Mouse (Mus musculus) limb, embryonic 14.5 days (tissue): ENCODE results near the gene Slitrk3. TPM values are rescaled to one million over a fixed set of nuclear protein-coding genes. Genes with fewer than 3 reads are reported as not detected.
"Not testable (repeated sequence)": the region's sequence is repeated elsewhere in the genome, so short reads cannot be mapped to it uniquely, and the experiment has no call there.

Source experiments
- ATAC-seq: fragments of 200-750 bp; cut with Nextera tagmentation; 2 replicates; pipeline ENCODE4 v1.8.0; 2017; ENCODE audit warnings: low read depth, moderate number of reproducible peaks, moderate TSS enrichment; ENCODE audit not compliant: low FRiP score
- DNase-seq: peaks from one replicate; pipeline ENCODE4 v3.0.0-alpha.2; 2015; ENCODE audit warnings: low spot score
- H3K27ac ChIP-seq: fragments of 300-500 bp; sonication (generic); replicated peaks from 2 replicates; pipeline ENCODE4 v1.5.1; 2014; ENCODE audit warnings: low read depth, mild to moderate bottlenecking, low read length, moderate library complexity, mixed read lengths
- H3K27me3 ChIP-seq: fragments of 300-500 bp; sonication (generic); 2 replicates; pipeline ENCODE4 v1.6.1; 2014; ENCODE audit warnings: low read length, mixed read lengths; ENCODE audit not compliant: control insufficient read depth, insufficient read depth
- H3K36me3 ChIP-seq: fragments of 300-500 bp; sonication (generic); 2 replicates; pipeline ENCODE4 v1.6.1; 2014; ENCODE audit warnings: mild to moderate bottlenecking, low read length, moderate library complexity, mixed read lengths; ENCODE audit not compliant: control insufficient read depth, insufficient read depth
- H3K4me1 ChIP-seq: fragments of 300-500 bp; sonication (generic); 2 replicates; pipeline ENCODE4 v1.6.1; 2014; ENCODE audit warnings: antibody characterized with exemption, low read length, mixed read lengths; ENCODE audit not compliant: control insufficient read depth, insufficient read depth
- H3K4me2 ChIP-seq: fragments of 300-500 bp; sonication (generic); replicated peaks from 2 replicates; pipeline ENCODE4 v1.6.1; 2014; ENCODE audit warnings: low read depth, mild to moderate bottlenecking, low read length, moderate library complexity; ENCODE audit not compliant: severe bottlenecking
- H3K4me3 ChIP-seq: fragments of 300-500 bp; sonication (generic); replicated peaks from 2 replicates; pipeline ENCODE4 v1.5.1; 2014; ENCODE audit warnings: low read length
- H3K9ac ChIP-seq: fragments of 300-500 bp; sonication (generic); 2 replicates; pipeline ENCODE4 v1.6.1; 2014; ENCODE audit warnings: mild to moderate bottlenecking, low read depth, low read length, moderate library complexity; ENCODE audit not compliant: severe bottlenecking
- H3K9me3 ChIP-seq: fragments of 300-500 bp; sonication (generic); 2 replicates; pipeline ENCODE4 v1.6.1; 2016; ENCODE audit warnings: low read length; ENCODE audit not compliant: control insufficient read depth
- POLR2A ChIP-seq: fragments of 200-500 bp; IDR thresholded peaks from 2 replicates; pipeline ENCODE4 v1.8.0; 2012; ENCODE audit warnings: inconsistent platforms, mild to moderate bottlenecking, moderate library complexity, borderline replicate concordance; ENCODE audit not compliant: insufficient read depth, insufficient read length; ENCODE audit errors: extremely low read depth
- WGBS: fragments of 180-500 bp; shearing (Covaris S2); extraction: QIAGEN DNeasy Blood & Tissue Kit; methylation state at CpG from one replicate; pipeline ENCODE4 v1.1.7; 2014; 5-methylcytosine and 5-hydroxymethylcytosine counted together
- polyA plus RNA-seq, 2 experiments: library from polyadenylated mRNA; depleted of rRNA in 1 of 2; stranded (reverse) in 1 of 2; unstranded in 1 of 2; fragments of >200 nt; fragmentation: Nextera tagmentation in 1 of 2; extraction: Ambion mirVana in 1 of 2; gene quantifications; 2 replicates each; pipeline versions ENCODE4 v1.2.1 to v1.2.3; 2012 to 2014

Slitrk3 gene
- 1.00 and 1.1 TPM in 2 replicates for polyA plus RNA-seq (2012; rRNA removed)
- 0.75 and 0.77 TPM in 2 replicates for polyA plus RNA-seq (2014; fragmentation: Nextera tagmentation; extraction: Ambion mirVana)

DNA sequence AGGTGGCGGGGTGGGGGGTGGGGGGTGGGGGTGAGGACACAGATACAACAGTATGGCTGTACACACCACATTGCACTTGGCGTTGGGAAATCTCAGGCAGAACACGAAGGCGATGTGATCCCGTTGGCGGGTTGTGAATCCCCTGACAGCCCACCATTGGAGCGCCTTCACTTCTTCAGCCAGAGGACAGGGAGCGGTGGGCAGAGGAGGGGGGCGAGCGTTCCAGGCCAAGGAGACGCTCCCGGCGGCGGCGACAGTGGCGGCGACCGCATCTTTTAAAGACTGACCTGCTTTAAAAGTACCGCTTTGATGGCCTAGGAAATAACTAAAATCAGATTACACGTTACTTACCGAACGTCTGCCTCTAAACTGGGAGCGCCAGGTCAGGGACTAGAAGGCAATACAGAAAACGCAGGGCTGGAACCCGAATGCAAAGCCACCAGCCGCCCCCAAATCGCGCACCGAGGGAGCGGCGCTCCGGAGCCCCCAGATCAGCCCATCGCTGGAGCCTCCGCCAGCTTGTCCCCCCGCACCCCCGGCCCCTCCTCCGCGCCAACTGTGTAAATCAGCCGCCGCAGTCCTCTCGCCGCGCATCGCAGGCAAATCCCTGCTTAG, at the start of gene Slitrk3:
Gene Slitrk3, minus strand, starts transcription at position 607 of the 615 bp plus-strand sequence.
- Histone ChIP-seq H3K9ac (peak within 1 kb of the TSS; percentile 49), H3K36me3 (no peaks in the 10 kb centered on the region), H3K27ac (no peak within 1 kb of the TSS), H3K4me3 (peak within 1 kb of the TSS; percentile 46), H3K9me3 (no peaks in the 10 kb centered on the region), H3K4me2 (peak within 1 kb of the TSS; percentile 91), H3K27me3 (peaks cover 47% of the 10 kb centered on the region), H3K4me1 (no peaks in the 10 kb centered on the region)
- no peak for TF ChIP-seq POLR2A
- DNase-seq (no peak), ATAC-seq (peak; percentile 34; the same call in 1 of the 2 replicates)
- 1% methylated on average over 33 of the region's 44 CpGs for WGBS

- not testable (repeated sequence) for H3K4me3 ChIP-seq, ATAC-seq
Observed at GRCm38 (mm10) chr3:73094445-73094844, 36.8 kb upstream of the Slitrk3 start.

GRCm38 (mm10) chr3:73084620-73085019, 27.0 kb upstream of the Slitrk3 start:
- no peak for DNase-seq
- no peak for TF ChIP-seq POLR2A
- no peaks in the 10 kb centered on the region for H3K36me3 ChIP-seq
- ATAC-seq = no peak
- no peaks in the 10 kb centered on the region for H3K4me1 ChIP-seq
- no peak overlapping the region for H3K4me3 ChIP-seq
- H3K4me2 ChIP-seq = no peak overlapping the region
- H3K9me3 ChIP-seq = no peaks in the 10 kb centered on the region
- 73% methylated on average over 5 of the region's 5 CpGs for WGBS
- no peak overlapping the region for H3K9ac ChIP-seq
- no peak overlapping the region for H3K27ac ChIP-seq
- no peaks in the 10 kb centered on the region for H3K27me3 ChIP-seq

More at GRCm38 (mm10) chr3:73094445-73094844, 36.8 kb upstream of the Slitrk3 start:
- H3K27ac ChIP-seq, H3K36me3 ChIP-seq, H3K9ac ChIP-seq, H3K4me2 ChIP-seq, H3K27me3 ChIP-seq, H3K9me3 ChIP-seq, DNase-seq, H3K4me1 ChIP-seq: not testable (repeated sequence)
- WGBS = 80% methylated on average over 2 of the region's 2 CpGs

DNA sequence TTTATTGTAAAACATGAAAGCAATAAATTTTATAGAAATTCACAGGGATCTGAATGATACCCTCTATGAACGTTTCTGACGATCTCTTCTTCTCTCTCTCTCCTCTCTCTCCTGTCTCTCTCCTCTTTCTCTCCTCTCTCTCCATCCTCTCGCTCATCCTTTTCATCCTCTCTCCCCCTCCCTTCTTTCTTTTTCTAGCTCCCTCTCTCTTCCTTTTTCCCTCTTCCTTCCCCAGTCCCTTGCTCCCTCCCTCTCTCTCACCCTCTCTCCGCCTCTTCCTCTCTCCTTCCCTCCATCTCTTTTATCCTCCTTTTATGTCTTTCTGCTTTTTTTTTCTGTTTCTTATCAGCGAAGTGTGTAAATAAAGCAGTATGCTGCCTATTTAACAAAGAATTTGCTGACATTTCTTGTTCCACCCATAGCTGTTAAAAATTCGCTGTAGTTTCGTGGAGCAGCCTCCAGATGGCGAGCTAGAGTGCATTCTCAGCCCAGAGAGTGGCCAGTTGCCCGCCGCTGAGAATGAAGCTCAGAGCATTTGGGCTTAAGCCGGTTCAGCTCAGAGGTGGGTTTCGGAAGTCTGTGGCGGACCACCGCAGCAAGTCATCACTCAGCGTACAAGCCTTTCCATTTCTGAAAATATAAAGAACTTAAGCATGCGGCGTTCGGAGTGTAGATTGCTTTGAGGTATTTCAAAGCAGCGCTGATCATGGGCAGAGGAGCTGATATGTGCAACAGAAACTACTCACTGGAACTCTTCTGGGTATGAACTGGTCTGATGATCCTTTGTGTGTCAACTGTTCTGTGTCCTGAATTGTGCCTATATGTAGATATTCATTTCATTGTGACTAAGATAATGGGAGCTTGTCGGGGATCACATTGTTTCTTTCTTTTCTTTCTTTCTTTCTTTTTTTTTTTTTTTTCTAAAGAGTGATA, 8.5 kb upstream of the Slitrk3 start:
- no peaks in the 10 kb centered on the region; the same call in 1 of the 2 replicates for H3K27me3 ChIP-seq
- peak; percentile 67; the same call in 1 of the 2 replicates for ATAC-seq
- H3K4me2 ChIP-seq = peak overlapping the region; percentile 51
- peak; percentile 64 for DNase-seq
- peak overlapping the region; percentile 34 for H3K4me3 ChIP-seq
- no peaks in the 10 kb centered on the region for H3K4me1 ChIP-seq
- H3K9ac ChIP-seq = no peak overlapping the region
- no peak overlapping the region for H3K27ac ChIP-seq
- no peaks in the 10 kb centered on the region for H3K9me3 ChIP-seq
- 13% methylated on average over 20 of the region's 20 CpGs for WGBS
- no peaks in the 10 kb centered on the region for H3K36me3 ChIP-seq
- TF ChIP-seq POLR2A = no peak

DNA sequence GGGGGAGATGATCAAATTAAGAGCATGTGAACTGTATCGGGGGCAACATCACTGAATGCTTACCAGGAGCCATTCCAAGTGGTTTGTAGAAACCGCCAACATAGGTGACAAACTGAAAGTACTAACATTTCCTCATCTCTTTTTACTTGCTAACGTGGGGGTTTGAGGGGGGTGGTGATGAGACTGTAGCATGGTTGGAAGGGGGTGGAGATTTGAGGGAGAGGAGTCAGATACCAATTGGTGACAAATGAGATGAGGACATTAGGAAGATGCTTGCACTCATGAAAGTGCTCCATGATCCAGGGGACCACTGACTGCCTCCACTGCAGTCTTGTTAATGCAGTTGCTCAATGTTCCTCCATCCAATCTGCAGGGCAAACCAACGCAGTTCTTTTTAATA, 587 bp upstream of the Slitrk3 start:
- ATAC-seq = no peak
- WGBS = 12% methylated on average over 4 of the region's 4 CpGs
- Histone ChIP-seq H3K27me3 (peaks cover 43% of the 10 kb centered on the region), H3K4me1 (no peaks in the 10 kb centered on the region), H3K9ac (no peak overlapping the region), H3K4me2 (peak overlapping the region; percentile 91), H3K9me3 (no peaks in the 10 kb centered on the region), H3K36me3 (no peaks in the 10 kb centered on the region), H3K27ac (no peak overlapping the region), H3K4me3 (0 out of 2 replicates have a peak overlapping the region, but pooled peaks have one; percentile 7)
- no peak for TF ChIP-seq POLR2A
- DNase-seq = no peak
